Mouse (Mus musculus) left cerebral cortex, postnatal 36 days (tissue): ENCODE results near the gene Dmap1. TPM values are rescaled to one million over a fixed set of nuclear protein-coding genes. Genes with fewer than 3 reads are reported as not detected.

Source experiments
- DNase-seq, 2 experiments: peaks; one replicate each; pipeline ENCODE4 v3.0.0; 2021 to 2022; ENCODE audit warnings: low spot score in 2 of 2, mixed read lengths in 1 of 2
- intact Hi-C: fragments of 180-260 bp; cut with DNase I; formaldehyde crosslinking; loops from one replicate; pipeline ENCODE4 v1.15.1; 2025
- total RNA-seq, 2 experiments: library from RNA; stranded (reverse); gene quantifications; 2 replicates each; pipeline ENCODE4 v1.2.3; 2021

The Dmap1 gene
- total RNA-seq, 2 experiments from 2014 or later, result 37.9 to 41.1 TPM

DNA sequence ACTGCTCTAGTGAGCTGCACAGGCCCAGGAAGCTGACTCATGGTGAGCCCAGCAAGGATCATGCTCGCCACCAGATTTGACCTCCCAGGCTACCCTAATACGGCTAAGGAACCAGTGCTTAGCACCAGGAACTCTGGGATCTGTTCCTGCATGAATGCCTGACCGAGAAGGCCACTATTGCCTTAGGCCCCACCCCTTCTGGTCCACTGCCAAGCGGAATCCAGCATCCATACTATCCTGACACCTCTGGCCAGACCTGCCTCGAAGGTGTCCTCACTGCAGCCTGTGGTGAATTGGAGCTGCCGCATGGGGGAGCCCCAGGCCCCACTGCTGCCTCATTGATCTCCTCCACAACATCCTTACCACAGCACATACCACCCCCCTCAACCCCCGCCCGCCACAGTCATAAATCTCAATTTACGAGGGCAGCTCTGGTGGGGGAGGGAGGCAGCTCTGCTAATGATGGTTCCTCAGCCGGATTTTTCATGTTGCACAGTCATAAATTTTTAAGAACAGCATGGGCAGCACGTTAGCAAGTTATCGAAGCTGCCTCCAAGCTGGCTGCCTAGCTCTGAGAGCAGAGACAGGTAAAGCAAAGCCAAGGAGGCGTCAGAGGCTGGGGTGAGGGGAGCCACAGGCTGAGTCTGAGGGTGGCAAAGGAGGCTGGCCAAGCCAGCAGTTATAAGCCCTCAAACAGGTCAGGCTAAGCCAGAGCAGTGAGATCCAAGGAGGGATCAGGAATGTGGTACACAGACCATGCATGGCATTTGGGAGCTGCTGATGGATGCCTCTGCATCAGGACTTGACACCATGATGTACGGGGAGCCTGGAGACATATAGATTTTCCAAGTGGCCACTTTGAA is 23.3 kb downstream of the Dmap1 start:
- intact Hi-C loops, result no loop called here
- DNase-seq, result no peak

- intact Hi-C loops, result no loop called here
- no peak for DNase-seq
These were observed 24.4 kb downstream of the Dmap1 start for GRCm38 (mm10) chr4:117657646-117658045.

DNA sequence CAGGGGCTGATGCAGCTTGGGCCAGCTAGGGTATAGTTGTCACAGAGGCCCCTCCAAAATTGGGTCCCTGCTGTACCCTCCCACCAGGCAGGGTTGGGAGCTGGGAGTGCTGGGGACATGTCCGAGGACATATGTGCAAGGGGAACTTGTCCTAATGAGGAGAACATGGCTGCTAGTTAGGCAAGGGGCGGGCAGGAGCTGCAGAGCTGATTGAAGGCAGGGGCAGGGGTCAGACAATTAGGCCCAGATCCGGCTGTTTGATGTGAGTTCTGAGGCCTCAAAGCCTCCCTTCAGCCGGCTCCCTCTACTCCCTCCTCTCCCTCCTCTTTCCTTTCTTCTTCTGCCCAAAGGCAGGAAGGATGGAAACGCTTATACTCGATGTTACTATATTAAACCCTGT is 25.1 kb downstream of the Dmap1 start:
- intact Hi-C loops, result no loop called here
- DNase-seq, result no peak

DNA sequence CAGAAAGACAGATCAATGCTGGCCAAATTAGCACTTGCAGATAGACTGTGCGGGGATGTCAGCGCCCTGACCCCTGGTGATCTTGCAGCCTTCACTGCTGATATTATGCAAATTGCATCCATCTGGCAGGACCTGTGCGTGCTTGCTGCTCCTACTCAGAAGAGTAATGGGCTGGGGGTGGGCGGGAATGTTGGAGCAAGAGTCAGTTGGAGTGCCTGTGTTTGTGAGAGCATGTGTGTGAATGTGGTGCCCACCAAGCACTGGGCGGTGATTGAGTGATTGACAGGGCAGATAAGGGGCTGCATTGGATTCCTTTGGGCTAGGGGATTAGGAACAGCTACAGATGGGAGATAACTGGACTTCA is 26.6 kb downstream of the Dmap1 start:
- no peak for DNase-seq
- intact Hi-C loops, result no loop called here

DNA sequence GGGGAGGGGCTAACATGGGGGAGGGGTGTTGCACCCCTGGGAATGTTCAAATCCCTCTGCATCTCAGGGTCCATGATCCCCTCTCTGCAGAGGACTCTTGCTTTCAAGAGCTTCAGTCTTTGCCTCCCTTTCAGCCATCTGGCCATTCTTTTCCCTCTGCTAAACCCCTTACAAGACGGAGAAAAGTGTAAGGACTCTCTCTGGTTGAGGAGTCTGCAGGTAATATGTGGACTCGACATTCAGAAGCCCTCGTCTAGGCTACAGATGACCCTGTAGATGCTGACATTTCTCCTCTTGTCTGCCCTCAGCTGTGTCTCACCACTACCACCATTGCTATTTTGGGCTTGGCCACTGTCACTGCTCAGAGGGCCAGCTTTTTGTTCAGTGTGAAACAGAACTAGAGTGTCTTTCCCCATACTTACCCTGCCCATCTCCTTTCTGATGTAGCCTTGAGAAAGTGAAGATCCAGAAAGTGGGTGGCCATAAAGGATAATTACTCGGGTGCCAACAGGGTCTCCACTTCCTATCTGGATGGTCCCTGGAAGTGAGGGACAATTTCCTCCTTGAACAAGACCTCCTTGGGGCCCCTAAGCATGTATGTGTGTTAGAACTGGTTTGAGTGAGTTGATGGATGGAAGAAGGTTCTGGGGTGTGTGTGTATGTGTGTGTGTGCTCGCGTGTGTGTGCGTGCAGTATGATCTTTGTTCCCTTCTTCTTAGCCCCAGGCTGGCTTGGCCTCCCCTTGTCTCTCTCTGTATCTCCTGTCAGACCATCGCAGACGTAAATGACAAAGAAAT is 27.2 kb downstream of the Dmap1 start:
- no peak for DNase-seq
- intact Hi-C loops, result no loop called here

DNA sequence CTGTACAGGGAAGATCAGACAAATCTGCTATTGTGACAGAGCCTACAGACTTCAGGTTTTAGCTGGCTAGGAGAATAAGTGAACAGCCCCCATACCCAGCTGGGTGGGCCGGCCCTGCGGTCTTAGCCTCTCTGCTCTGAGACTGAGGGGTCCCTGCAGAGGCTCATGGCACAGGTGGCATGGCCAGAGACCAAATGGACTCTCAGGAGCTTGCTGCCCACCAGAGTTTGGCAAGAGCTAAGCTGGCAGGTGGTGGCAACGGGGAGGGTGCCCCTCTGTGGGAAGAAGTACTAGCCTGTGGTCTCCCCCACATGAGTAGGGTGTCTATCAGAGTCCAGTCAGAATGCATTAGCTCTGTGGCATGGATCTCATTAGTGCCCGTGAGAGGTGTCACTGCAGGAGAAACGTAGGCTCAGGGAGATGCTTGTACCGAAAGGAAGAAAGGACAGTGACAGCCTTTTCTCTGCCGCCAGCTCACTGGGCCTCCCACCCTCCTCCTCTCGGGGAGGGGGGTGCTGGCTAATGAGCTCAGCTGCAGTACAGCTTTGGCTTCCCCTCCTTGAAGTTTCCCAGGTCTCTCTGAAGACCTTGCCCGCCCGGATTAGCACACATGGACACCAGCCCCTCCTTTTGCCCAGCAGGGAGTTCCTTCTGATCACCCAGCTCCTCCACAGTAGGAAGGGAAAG is 27.9 kb downstream of the Dmap1 start:
- intact Hi-C loops, result no loop called here
- DNase-seq, result no peak

- intact Hi-C loops, result no loop called here
- no peak for DNase-seq
These were observed 29.3 kb downstream of the Dmap1 start for GRCm38 (mm10) chr4:117652727-117653126.

DNA sequence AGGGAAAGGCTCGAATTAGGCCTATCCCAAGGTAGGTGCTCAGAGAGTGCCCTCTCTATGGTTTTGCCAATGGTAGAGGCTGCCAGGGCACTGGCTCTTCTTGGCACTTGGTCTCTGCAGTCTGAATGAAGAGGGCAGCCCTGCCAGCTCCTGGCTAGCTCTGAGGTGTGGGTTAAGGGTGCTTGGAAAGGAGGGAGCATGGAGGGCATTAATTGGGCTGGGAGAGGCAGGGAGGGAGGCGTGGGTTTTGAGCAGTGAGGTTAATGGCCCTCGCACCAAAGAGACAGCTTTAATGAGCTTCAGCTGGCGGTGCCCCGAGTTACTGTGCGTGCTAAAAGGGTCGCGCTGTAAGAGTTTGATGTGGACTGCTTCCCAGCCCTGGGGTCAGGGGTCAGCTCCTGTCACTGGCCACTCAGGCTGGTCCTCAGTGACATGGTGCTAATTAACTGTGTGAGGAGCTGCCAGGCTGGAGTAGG is 30.4 kb downstream of the Dmap1 start:
- no peak for DNase-seq
- intact Hi-C loops, result no loop called here

DNA sequence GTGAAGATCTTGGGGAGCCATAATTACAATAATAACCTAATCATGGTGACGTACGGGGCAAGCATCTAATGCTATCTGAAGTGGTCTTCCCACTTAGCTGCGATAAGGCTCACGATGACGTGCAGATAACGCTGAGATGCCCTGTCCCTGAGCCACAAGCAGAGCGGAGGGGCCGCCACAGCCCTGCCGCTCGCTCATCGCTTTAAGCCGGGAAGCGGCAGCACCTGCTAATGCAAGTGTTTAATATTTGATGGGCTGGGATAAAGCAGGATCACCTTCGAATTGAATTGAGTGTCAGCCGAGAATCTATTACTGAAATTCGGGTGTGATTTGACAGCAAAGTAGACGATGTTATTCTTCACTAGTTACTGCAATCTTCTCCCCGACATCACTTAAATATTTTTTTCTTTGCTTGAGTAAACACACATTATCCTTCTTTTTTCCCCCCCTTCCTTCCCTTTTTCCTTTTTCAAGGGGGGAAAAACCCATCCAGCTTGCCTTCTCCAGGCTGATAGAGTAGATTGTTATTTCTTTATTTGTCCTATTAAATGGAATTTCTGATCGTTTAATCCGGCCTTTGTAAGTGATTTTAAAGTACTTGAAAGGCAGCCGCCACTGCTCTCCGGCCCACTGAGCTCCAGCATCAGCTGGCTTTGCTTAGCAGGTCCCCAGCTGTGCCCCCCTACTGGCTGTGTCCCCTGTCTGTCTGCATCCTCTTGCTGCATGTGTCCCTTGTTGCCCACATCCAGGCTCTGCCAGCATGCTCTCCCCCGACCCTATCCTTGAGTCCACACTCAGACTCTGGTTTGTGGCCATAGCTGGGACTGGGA is 34.9 kb downstream of the Dmap1 start:
- no peak for DNase-seq
- intact Hi-C loops, result no loop called here

- intact Hi-C loops, result no loop called here
- DNase-seq, result no peak
These were observed 35.6 kb downstream of the Dmap1 start for GRCm38 (mm10) chr4:117646496-117646895.

GRCm38 (mm10) chr4:117645859-117646258 is 36.2 kb downstream of the Dmap1 start:
- intact Hi-C loops, result no loop called here
- no peak for DNase-seq

DNA sequence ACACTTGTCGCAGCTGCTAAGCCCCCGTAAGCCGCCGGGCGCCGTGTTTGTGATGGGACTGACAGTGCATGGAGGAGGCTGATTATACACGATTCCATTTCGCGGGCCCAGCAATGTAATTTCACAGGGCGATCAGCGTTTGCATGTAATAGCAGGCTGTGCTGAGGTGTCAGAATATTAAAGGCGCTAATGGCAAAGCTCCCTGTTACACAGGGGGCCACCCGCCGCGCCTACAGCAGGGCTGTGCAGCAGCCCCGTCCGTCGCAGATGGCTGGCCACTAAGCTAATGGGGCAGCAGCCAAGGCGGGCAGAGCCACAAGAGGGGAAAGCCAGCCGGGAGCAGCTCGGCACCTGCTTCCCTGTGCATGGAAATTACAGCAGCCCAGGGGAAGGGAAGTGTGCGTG is 37.0 kb downstream of the Dmap1 start:
- intact Hi-C loops, result no loop called here
- DNase-seq, result no peak

DNA sequence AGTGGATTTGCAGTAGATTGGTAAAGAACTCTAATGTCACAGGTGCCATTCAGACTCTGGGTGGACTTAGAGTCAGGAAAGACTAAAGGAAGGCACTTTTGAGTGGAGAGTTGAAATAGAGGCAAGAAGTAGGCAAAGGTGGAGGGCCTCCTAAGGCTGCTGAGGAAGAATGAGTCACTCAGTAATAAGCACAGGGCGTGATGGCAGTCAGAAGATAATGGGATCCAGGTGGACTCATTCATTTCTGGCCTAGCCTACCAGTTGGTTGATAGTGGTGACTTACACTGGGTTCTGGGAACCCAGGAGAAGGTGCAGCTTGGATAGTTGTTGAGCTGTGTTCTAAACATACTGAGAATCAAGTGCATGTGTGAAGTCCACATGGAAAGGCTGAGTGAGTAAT is 40.3 kb downstream of the Dmap1 start:
- DNase-seq, result no peak
- intact Hi-C loops, result no loop called here

DNA sequence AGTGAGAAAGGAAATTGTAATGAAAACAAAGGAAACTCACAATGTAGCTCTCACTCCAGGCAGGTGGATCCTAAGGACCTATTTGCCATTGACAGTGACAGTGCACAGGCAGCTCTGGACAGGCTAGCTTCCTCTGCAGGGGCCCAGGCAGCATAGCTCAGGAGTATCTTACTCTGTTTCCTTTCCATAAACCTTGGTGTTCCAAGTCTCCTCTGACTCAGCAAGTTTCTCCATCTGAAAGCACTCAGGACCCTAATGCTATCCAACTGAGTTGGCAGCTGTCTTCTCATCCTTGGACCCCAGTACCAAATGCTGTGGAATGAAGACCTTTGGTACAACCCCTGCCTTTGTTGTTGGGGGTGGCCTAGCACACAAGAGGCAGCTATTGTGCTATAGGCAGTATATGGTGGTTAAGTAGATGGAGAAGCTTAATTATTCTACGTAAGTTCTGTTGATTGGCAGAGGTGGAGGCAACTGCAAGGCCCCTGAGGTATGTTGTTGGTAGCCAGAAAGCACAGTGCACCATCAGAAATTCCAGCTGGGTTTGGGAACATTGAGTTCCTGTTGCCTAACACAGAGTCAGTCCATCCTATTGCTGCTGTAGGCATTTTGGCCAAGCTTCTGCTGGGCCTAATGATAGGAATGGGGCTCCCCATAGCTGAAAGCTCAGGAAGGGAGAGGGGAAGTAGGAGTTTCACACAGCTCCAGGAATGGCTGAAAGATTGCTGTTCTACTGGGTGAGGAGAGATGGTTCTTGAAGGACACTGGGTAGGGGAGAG is 41.0 kb downstream of the Dmap1 start:
- intact Hi-C loops, result no loop called here
- no peak for DNase-seq

GRCm38 (mm10) chr4:117636891-117637613 is 45.0 kb downstream of the Dmap1 start:
- no peak for DNase-seq
- intact Hi-C loops, result no loop called here

- intact Hi-C loops, result no loop called here
- no peak for DNase-seq
These were observed 45.9 kb downstream of the Dmap1 start for GRCm38 (mm10) chr4:117636152-117636551.

DNA sequence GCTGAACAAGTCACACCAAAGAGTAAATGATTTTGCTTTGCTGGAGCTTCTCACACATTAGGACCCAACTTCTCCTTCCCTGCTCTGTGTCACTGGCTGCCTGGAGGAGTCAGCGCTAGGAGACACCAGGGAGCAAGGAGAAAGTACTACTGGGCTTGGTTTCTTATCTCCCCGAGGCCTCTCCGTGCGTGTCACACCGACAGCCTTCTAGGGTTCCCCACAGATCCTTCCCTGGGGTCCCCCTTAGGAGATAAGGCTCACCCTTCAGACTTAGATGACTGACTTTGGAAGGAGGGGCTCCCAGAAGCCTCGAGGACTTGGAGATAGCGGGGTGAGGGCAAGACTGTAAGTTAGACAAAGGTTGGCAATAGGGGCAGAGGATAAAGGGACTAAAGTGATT is 47.4 kb downstream of the Dmap1 start:
- intact Hi-C loops, result no loop called here
- DNase-seq, result no peak

DNA sequence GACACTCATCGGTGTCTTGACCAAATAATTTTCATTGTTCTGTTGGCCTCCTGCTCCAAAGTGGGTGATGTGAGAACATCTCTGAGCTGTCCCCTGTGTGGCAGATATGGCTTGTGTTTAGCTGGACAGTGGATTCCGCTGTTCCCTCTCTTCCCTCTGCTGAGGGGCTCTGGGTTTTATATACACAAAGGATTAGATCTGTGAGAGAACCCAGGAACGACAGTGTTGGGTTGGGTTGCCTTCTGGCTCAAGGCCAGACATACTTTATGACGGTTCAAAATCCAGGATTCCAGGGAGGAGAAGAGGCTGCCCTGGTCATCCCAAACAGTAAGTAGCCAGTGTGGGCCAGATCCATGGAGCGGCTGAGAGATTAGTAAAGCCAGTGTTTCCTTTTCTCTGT is 48.5 kb downstream of the Dmap1 start:
- intact Hi-C loops, result no loop called here
- DNase-seq, result no peak
